Mouse (Mus musculus) CH12.LX (cell line): ENCODE measurements around the gene Tekt5.

Source experiments
- CTCF ChIP-seq, 2 experiments: IDR thresholded peaks in 1 of 2; conservative IDR thresholded peaks in 1 of 2; 2 replicates each; pipeline ENCODE4 v1.5.1; 2011 to 2012; ENCODE audit warnings: low read depth in 2 of 2, low read length in 2 of 2, improper control_type of control experiment in 1 of 2, inconsistent platforms in 1 of 2, mild to moderate bottlenecking in 1 of 2, moderate library complexity in 1 of 2
- GABPA ChIP-seq: IDR thresholded peaks from 2 replicates; pipeline ENCODE4 v1.6.1; 2012; ENCODE audit warnings: low read depth, low read length, improper control_type of control experiment, inconsistent platforms; ENCODE audit not compliant: insufficient replicate concordance
- KAT2A ChIP-seq: IDR thresholded peaks from 2 replicates; pipeline ENCODE4 v1.6.1; 2012; ENCODE audit warnings: low read length, improper control_type of control experiment, inconsistent platforms; ENCODE audit not compliant: insufficient replicate concordance
- MXI1 ChIP-seq: IDR thresholded peaks from 2 replicates; pipeline ENCODE4 v1.6.1; 2011; ENCODE audit warnings: mild to moderate bottlenecking, low read depth, low read length, improper control_type of control experiment
- NRF1 ChIP-seq: IDR thresholded peaks from 2 replicates; pipeline ENCODE4 v1.6.1; 2014; ENCODE audit warnings: low read depth, mild to moderate bottlenecking, inconsistent platforms, low read length, improper control_type of control experiment, moderate library complexity
- POLR2A ChIP-seq: IDR thresholded peaks from 2 replicates; pipeline ENCODE4 v1.6.1; 2011; ENCODE audit warnings: low read depth, mild to moderate bottlenecking, improper control_type of control experiment, low read length
- POLR2AphosphoS2 ChIP-seq: IDR thresholded peaks from 2 replicates; pipeline ENCODE4 v1.6.1; 2011; ENCODE audit warnings: low read depth, low read length, improper control_type of control experiment
- RCOR1 ChIP-seq: conservative IDR thresholded peaks from 2 replicates; pipeline ENCODE4 v1.6.1; 2012; ENCODE audit warnings: low read depth, mild to moderate bottlenecking, inconsistent platforms, low read length, improper control_type of control experiment
- TCF12 ChIP-seq: IDR thresholded peaks from 2 replicates; pipeline ENCODE4 v1.6.1; 2014; ENCODE audit warnings: low read depth, mild to moderate bottlenecking, inconsistent platforms, low read length, improper control_type of control experiment
- UBTF ChIP-seq: IDR thresholded peaks from 2 replicates; pipeline ENCODE4 v1.6.1; 2012; ENCODE audit warnings: low read depth, mild to moderate bottlenecking, inconsistent platforms, low read length, improper control_type of control experiment, moderate library complexity
- USF1 ChIP-seq: IDR thresholded peaks from 2 replicates; pipeline ENCODE4 v1.6.1; 2014; ENCODE audit warnings: low read depth, mild to moderate bottlenecking, inconsistent platforms, low read length, improper control_type of control experiment
- ZC3H11A ChIP-seq: IDR thresholded peaks from 2 replicates; pipeline ENCODE4 v1.6.1; 2012; ENCODE audit warnings: low read depth, mild to moderate bottlenecking, inconsistent platforms, low read length, improper control_type of control experiment
- ZMIZ1 ChIP-seq: IDR thresholded peaks from 2 replicates; pipeline ENCODE4 v1.6.1; 2012; ENCODE audit warnings: low read depth, mild to moderate bottlenecking, inconsistent platforms, low read length, improper control_type of control experiment

DNA sequence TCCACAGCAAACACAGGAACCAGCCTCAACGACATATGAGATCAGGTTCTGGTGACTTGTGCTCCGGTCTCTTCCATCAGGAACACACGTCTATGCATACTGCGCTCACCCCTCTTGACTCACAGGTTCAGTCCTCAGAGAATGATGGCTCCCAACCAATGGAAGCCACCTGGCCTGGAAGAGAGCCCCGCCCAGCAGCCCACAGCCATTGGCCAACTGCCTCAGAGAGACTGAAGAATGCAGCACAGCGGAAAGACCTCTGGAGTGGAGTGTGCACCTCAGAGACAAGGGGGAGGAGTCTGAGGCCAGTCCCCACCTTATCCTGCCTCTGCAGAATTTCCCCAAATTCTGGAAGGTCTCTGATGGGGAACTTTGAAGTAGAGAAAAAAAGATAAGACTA lies 36.0 kb downstream of the Tekt5 start:
- TF ChIP-seq CTCF (conservative IDR thresholded peaks at IDR 0.05 in 1 of 2, IDR thresholded peaks at IDR 0.05 in 1 of 2; ENCODE audit: low read depth in 2 of 2, low read length in 2 of 2) (no peak), NRF1 (no peak), ZMIZ1 (no peak), RCOR1 (no peak), USF1 (no peak), POLR2A (no peak), TCF12 (no peak), KAT2A (no peak), UBTF (no peak), MXI1 (no peak), ZC3H11A (no peak), GABPA (no peak), POLR2AphosphoS2 (no peak)
